Mouse (Mus musculus): ENCODE results near the gene Actr3b.
"Not testable (repeated sequence)": the region's sequence is repeated elsewhere in the genome, so short reads cannot be mapped to it uniquely, and the experiment has no call there.

Gene Actr3b

GRCm38 (mm10) chr5:25773921-25774790 lies 14.4 kb downstream of the Actr3b start:
- peak; percentile 75 to 77 for DNase-seq (ENCODE audit: low spot score in 2 of 2)

- DNase-seq (ENCODE audit: low spot score in 2 of 2), result no peak
Measured at GRCm38 (mm10) chr5:25791570-25791969, 31.8 kb downstream of the Actr3b start.

- DNase-seq (ENCODE audit: low spot score in 2 of 2), result no peak
Measured at GRCm38 (mm10) chr5:25797776-25798175, 38.0 kb downstream of the Actr3b start.

- peak in 1 of 2 experiments; percentile 55 for DNase-seq (ENCODE audit: low spot score in 2 of 2)
Measured at GRCm38 (mm10) chr5:25800929-25801328, 41.1 kb downstream of the Actr3b start.

- DNase-seq (ENCODE audit: low spot score in 2 of 2), result no peak
Measured at GRCm38 (mm10) chr5:25801744-25802143, 41.9 kb downstream of the Actr3b start.

- DNase-seq (ENCODE audit: low spot score in 2 of 2), result no peak
Measured at GRCm38 (mm10) chr5:25804569-25804968, 44.8 kb downstream of the Actr3b start.

GRCm38 (mm10) chr5:25812922-25813321 lies 53.1 kb downstream of the Actr3b start:
- no peak for DNase-seq (ENCODE audit: low spot score in 2 of 2)

- no peak for DNase-seq (ENCODE audit: low spot score in 2 of 2)
Measured at GRCm38 (mm10) chr5:25829308-25830094, 69.7 kb downstream of the Actr3b start.

- DNase-seq (ENCODE audit: low spot score in 2 of 2), result no peak
Measured at GRCm38 (mm10) chr5:25830802-25831201, 71.0 kb downstream of the Actr3b start.

GRCm38 (mm10) chr5:25831624-25832023 lies 71.8 kb downstream of the Actr3b start:
- DNase-seq (ENCODE audit: low spot score in 2 of 2), result peak; percentile 72 to 80

GRCm38 (mm10) chr5:25839400-25839799 lies 79.6 kb downstream of the Actr3b start:
- peak; percentile 41 to 50 for DNase-seq (ENCODE audit: low spot score in 2 of 2)

- no peak for DNase-seq (ENCODE audit: low spot score in 2 of 2)
Measured at GRCm38 (mm10) chr5:25846558-25846957, 86.8 kb downstream of the Actr3b start.

GRCm38 (mm10) chr5:25847154-25847553 lies 87.4 kb downstream of the Actr3b start:
- no peak for DNase-seq (ENCODE audit: low spot score in 2 of 2)

GRCm38 (mm10) chr5:25848058-25848457 lies 88.3 kb downstream of the Actr3b start:
- DNase-seq (ENCODE audit: low spot score in 2 of 2), result peak; percentile 45 to 53

GRCm38 (mm10) chr5:25866201-25866600 lies 106.4 kb downstream of the Actr3b start:
- DNase-seq (ENCODE audit: low spot score in 2 of 2), result no peak

- no peak for DNase-seq (ENCODE audit: low spot score in 2 of 2)
Measured at GRCm38 (mm10) chr5:25869880-25870279, 110.1 kb downstream of the Actr3b start.

- DNase-seq (ENCODE audit: low spot score in 2 of 2), result no peak
Measured at GRCm38 (mm10) chr5:25870632-25871031, 110.8 kb downstream of the Actr3b start.

GRCm38 (mm10) chr5:25871342-25872023 lies 111.7 kb downstream of the Actr3b start:
- DNase-seq (ENCODE audit: low spot score in 2 of 2), result no peak

- no peak for DNase-seq (ENCODE audit: low spot score in 2 of 2)
Measured at GRCm38 (mm10) chr5:25873046-25873445, 113.2 kb downstream of the Actr3b start.

- DNase-seq (ENCODE audit: low spot score in 2 of 2), result not testable (repeated sequence)
Measured at GRCm38 (mm10) chr5:25875927-25876326, 116.1 kb downstream of the Actr3b start.

GRCm38 (mm10) chr5:25877281-25877680 lies 117.5 kb downstream of the Actr3b start:
- DNase-seq (ENCODE audit: low spot score in 2 of 2), result no peak

GRCm38 (mm10) chr5:25877996-25878395 lies 118.2 kb downstream of the Actr3b start:
- no peak for DNase-seq (ENCODE audit: low spot score in 2 of 2)
